Mouse (Mus musculus): ENCODE results near the gene Atp7a. TPM values are rescaled to one million over a fixed set of nuclear protein-coding genes. Genes with fewer than 3 reads are reported as not detected.
"Not testable (repeated sequence)": the region's sequence is repeated elsewhere in the genome, so short reads cannot be mapped to it uniquely, and the experiment has no call there.

Gene Atp7a
- 8.6 and 9.9 TPM in 2 replicates for total RNA-seq (2014; rRNA removed)
- 7.0 and 7.5 TPM in 2 replicates for polyA plus RNA-seq (2015; fragmentation: Nextera tagmentation; extraction: Ambion mirVana)

DNA sequence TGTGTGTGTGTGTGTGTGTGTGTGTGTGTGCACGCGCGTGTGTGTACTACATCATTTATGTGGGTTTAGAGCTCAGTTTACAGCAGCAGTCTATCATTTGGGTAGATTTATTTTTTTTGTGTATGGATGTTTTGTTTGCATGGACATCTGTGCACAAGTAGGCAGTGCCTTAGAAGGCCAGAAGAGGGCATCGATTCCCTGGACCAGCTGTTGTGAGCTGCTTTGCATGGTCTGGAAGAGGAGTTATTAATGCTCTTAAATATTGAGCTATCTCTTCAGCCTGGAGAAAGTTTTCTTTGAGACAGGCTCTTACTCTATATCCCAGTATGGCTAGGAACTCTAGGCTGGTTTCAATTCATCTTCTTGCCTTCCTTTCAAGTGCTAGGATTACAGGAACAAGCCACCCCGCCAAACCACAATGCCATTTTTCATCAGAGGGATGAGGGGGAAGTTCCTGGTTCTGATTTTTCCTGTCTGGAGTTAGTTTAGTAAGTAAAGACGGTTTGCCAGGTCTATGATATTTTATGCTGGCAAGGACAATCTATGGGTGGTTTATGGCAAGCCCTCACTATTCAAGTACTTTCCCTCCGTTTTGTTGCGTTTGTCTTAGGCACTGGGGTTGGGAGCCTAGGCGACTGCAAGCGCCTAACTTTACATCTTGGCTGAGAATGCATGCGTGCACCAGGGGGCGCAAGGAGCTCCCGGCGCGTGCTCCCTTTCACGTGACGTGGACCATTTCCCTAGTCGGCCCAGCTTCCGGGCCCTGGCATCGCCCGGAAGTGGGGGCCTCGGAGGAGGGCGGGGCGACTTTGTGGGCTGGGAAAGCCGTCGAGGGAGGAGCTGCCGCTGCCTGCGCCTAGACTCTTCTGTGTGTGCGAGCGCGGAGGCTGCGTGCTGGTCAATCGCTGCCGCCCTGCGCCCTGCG is at the start of gene Atp7a:
Gene Atp7a, plus strand, starts transcription at position 859 of the 925 bp plus-strand sequence.
- WGBS = 19% methylated on average over 36 of the region's 36 CpGs
- Histone ChIP-seq H3K36me3 (ENCODE audit: insufficient read depth, low read length) (no peaks in the 10 kb centered on the region), H3K27me3 (ENCODE audit: insufficient read depth, low read length) (no peaks in the 10 kb centered on the region), H3K4me3 (ENCODE audit: low read length) (peak within 1 kb of the TSS; percentile 45), H3K4me1 (ENCODE audit: insufficient read depth, low read length) (no peaks in the 10 kb centered on the region), H3K9ac (replicated peaks; ENCODE audit: low read length) (peak within 1 kb of the TSS; percentile 39), H3K27ac (peak within 1 kb of the TSS; percentile 49; the same call in 1 of the 2 replicates), H3K9me3 (ENCODE audit: low read length) (no peaks in the 10 kb centered on the region), H3K4me2 (ENCODE audit: low read depth, low read length) (peak within 1 kb of the TSS; percentile 61)
- ATAC-seq (peak; percentile 98), DNase-seq (ENCODE audit: low spot score) (peak; percentile 94)
- peak; percentile 76 for TF ChIP-seq CTCF (IDR thresholded peaks at IDR 0.05; ENCODE audit: low read depth)

DNA sequence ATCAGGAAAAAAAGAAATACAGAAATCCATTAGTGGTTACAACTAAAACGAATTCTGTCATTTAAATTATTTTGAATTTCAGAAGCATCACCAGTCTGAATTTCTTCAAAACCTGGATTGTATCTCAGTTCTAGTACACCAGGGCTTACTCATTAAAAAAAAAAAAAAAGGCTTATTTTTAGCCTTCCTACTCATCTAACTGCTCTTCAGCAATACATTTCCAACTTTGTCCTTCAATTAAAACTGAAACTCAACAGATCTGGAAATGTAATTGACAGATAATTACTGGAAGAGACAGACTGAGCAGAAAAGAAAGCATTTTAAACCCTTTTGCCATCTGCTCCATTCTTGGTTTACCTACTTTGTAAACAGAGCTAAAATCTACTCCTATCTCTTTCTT is 25.5 kb upstream of the Atp7a start:
- no peak for TF ChIP-seq CTCF (IDR thresholded peaks at IDR 0.05; ENCODE audit: low read depth)
- ATAC-seq = no peak
- WGBS = 66% methylated on average over 1 of the region's 1 CpGs

DNA sequence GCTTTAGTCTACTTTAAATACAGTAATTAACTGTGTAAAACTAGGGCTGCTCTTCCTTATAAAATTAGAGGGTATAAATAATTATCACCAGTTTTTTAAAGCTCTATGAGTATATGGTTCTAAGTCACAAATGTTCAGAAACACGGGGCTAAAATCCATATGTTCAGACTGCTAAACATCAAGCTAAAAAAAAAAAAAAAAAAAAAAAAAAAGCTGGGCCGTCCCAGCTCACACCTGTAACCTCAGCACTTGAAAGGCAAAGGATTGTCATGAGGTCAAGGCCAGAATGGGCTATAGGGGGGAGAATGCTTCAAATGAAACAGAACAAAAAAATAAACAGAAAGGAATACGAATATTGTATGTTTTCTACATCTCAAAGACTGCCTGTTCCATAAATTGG is 16.3 kb upstream of the Atp7a start:
- Histone ChIP-seq H3K27me3 (ENCODE audit: insufficient read depth, low read length) (no peaks in the 10 kb centered on the region), H3K9me3 (ENCODE audit: low read length) (no peaks in the 10 kb centered on the region), H3K4me2 (ENCODE audit: low read depth, low read length) (peak overlapping the region; percentile 59), H3K27ac (no peak overlapping the region), H3K36me3 (ENCODE audit: insufficient read depth, low read length) (no peaks in the 10 kb centered on the region), H3K9ac (replicated peaks; ENCODE audit: low read length) (peak overlapping the region; percentile 38; the same call in 1 of the 2 replicates), H3K4me3 (ENCODE audit: low read length) (peak overlapping the region; percentile 59), H3K4me1 (ENCODE audit: insufficient read depth, low read length) (no peaks in the 10 kb centered on the region)
- 14% methylated on average over 3 of the region's 3 CpGs for WGBS
- DNase-seq (ENCODE audit: low spot score) (no peak), ATAC-seq (no peak)
- TF ChIP-seq CTCF (IDR thresholded peaks at IDR 0.05; ENCODE audit: low read depth) = no peak

More for the DNA sequence above, 25.5 kb upstream of the Atp7a start:
- no peak overlapping the region for H3K4me2 ChIP-seq (ENCODE audit: low read depth, low read length)
- no peak for DNase-seq (ENCODE audit: low spot score)
- H3K27me3 ChIP-seq (ENCODE audit: insufficient read depth, low read length) = no peaks in the 10 kb centered on the region
- H3K9ac ChIP-seq (replicated peaks; ENCODE audit: low read length) = no peak overlapping the region
- no peaks in the 10 kb centered on the region for H3K9me3 ChIP-seq (ENCODE audit: low read length)
- no peak overlapping the region for H3K27ac ChIP-seq
- H3K4me1 ChIP-seq (ENCODE audit: insufficient read depth, low read length) = no peaks in the 10 kb centered on the region
- H3K36me3 ChIP-seq (ENCODE audit: insufficient read depth, low read length) = no peaks in the 10 kb centered on the region
- no peak overlapping the region for H3K4me3 ChIP-seq (ENCODE audit: low read length)

DNA sequence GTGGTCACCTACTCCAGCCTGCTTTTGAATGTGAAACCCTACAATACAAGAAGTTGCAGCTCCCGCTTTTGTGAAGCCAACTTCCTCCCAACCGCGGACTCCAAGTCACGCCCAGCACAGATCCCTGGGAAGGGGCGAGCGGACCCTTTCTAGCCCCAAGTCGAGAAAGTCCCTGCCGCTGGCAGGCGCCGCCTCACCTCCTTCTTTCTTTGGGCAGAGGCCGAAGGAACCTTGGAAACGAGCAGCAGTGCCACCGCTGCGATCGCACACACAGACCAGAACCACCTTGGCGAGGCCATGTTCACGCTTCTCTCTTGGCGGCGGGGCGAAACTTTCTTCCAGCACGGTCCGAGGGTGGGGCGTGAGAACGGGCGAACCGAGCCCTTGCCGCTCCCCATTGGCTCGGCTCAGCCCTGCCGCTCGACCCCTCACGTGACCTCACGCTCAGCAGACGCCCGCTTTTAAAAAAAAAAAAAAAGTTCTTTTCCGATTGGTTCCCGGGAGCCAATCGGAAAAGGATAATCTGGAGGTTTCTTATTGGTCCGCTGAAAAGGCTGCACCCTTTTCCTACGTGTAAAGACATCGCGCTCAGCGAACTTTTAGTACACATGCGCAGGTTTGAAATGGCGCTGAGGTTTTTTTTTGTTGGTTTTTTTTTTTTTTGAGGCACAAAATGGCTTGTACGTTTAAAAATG is 15.5 kb upstream of the Atp7a start, which contains the start of gene Magt1:
Gene Magt1, minus strand, starts transcription at position 442 of the 695 bp plus-strand sequence.
- H3K9me3 ChIP-seq (ENCODE audit: low read length) = no peaks in the 10 kb centered on the region
- H3K27me3 ChIP-seq (ENCODE audit: insufficient read depth, low read length) = no peaks in the 10 kb centered on the region
- peak within 1 kb of the TSS; percentile 59 for H3K4me3 ChIP-seq (ENCODE audit: low read length)
- H3K4me1 ChIP-seq (ENCODE audit: insufficient read depth, low read length) = no peaks in the 10 kb centered on the region
- H3K27ac ChIP-seq = peak within 1 kb of the TSS; percentile 86
- DNase-seq (ENCODE audit: low spot score) (peak; percentile 92), ATAC-seq (peak; percentile 93)
- H3K9ac ChIP-seq (replicated peaks; ENCODE audit: low read length) = peak within 1 kb of the TSS; percentile 38
- WGBS = 18% methylated on average over 45 of the region's 45 CpGs
- no peak for TF ChIP-seq CTCF (IDR thresholded peaks at IDR 0.05; ENCODE audit: low read depth)
- no peaks in the 10 kb centered on the region for H3K36me3 ChIP-seq (ENCODE audit: insufficient read depth, low read length)
- H3K4me2 ChIP-seq (ENCODE audit: low read depth, low read length) = peak within 1 kb of the TSS; percentile 59

DNA sequence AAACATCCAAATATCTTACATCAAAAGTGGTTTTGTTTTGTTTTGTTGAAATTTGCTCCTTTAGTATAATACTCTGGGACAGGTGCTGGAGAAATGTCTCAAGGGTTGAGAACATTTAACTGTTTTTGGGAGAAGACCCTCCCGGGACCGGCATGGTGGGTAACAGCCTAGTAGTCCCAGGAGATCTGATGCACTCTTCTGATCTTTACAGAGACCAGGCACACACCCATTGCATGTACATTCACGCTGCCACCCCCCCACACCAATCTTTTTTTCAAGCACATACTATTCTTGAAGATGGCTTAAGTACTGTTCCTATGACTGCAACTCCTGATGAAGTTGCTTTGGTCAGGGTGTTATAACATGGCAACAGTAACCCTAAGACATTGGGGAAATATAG is 14.5 kb upstream of the Atp7a start:
- no peaks in the 10 kb centered on the region for H3K27me3 ChIP-seq (ENCODE audit: insufficient read depth, low read length)
- peak overlapping the region; percentile 86; the same call in 1 of the 2 replicates for H3K27ac ChIP-seq
- H3K4me2 ChIP-seq (ENCODE audit: low read depth, low read length) = peak overlapping the region; percentile 59
- peak overlapping the region; percentile 28 for H3K4me3 ChIP-seq (ENCODE audit: low read length)
- ATAC-seq (no peak), DNase-seq (ENCODE audit: low spot score) (no peak)
- H3K36me3 ChIP-seq (ENCODE audit: insufficient read depth, low read length) = no peaks in the 10 kb centered on the region
- TF ChIP-seq CTCF (IDR thresholded peaks at IDR 0.05; ENCODE audit: low read depth) = no peak
- no peaks in the 10 kb centered on the region for H3K4me1 ChIP-seq (ENCODE audit: insufficient read depth, low read length)
- peak overlapping the region; percentile 31; the same call in 1 of the 2 replicates for H3K9ac ChIP-seq (replicated peaks; ENCODE audit: low read length)
- WGBS = 61% methylated on average over 3 of the region's 3 CpGs
- no peaks in the 10 kb centered on the region for H3K9me3 ChIP-seq (ENCODE audit: low read length)

DNA sequence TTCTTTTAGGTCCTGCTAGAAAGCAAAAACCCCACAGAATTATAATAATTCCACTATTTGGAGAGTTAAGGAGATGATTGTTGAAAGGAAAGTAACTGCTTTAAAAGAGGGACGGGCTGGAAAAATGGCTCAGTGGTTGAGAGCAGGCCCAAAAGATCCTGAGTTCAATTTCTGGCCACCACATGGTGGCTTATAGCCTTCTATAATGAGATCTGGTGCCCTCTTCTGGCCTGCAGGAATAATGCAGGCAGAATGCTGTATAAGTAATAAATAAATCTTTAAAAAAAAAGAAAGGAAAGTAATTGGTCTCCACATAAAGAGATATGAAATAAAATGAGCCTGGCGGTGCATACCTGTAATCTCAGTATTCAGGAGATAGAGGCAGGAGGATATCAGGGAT is 13.9 kb upstream of the Atp7a start:
- ATAC-seq = no peak
- peak; percentile 69 for TF ChIP-seq CTCF (IDR thresholded peaks at IDR 0.05; ENCODE audit: low read depth)

DNA sequence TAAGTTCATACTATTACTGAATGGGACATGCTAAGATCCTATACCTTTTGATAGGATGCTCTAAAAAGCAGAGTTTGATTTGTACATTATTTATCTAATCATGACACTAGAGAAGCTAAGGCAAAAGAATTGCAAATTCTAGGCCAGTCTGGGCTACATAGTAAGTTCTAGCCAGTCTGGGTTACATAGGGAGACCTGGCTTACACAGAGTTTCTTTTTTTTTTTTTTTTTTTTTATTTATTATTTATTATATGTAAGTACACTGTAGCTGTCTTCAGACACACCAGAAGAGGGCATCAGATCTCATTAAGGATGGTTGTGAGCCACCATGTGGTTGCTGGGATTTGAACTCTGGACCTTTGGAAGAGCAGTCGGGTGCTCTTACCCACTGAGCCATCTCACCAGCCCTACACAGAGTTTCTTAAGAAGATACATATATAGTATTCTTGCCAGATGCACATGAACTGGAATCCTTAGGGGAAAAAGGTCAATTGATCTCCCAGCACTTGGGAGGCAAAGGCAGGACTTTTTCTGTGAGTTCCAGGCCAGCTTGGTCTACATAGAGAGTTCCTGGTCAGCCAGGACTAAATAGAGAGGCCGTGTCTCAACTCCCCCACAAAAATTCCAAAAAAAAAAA is 12.2 kb upstream of the Atp7a start:
- not testable (repeated sequence) for H3K9ac ChIP-seq (replicated peaks; ENCODE audit: low read length); ATAC-seq; H3K27me3 ChIP-seq (ENCODE audit: insufficient read depth, low read length); DNase-seq (ENCODE audit: low spot score); H3K4me3 ChIP-seq (ENCODE audit: low read length); H3K36me3 ChIP-seq (ENCODE audit: insufficient read depth, low read length); H3K9me3 ChIP-seq (ENCODE audit: low read length); H3K4me1 ChIP-seq (ENCODE audit: insufficient read depth, low read length)
- WGBS = 69% methylated on average over 2 of the region's 2 CpGs
- Histone ChIP-seq H3K4me2 (ENCODE audit: low read depth, low read length) (peak overlapping the region; percentile 18; the same call in 1 of the 2 replicates), H3K27ac (0 out of 2 replicates have a peak overlapping the region, but pooled peaks have one; percentile 90)

More for the DNA sequence above, 13.9 kb upstream of the Atp7a start:
- peak; percentile 70 for DNase-seq (ENCODE audit: low spot score)
- no peak overlapping the region for H3K4me3 ChIP-seq (ENCODE audit: low read length)
- no peak overlapping the region for H3K27ac ChIP-seq
- no peak overlapping the region for H3K9ac ChIP-seq (replicated peaks; ENCODE audit: low read length)
- H3K9me3 ChIP-seq (ENCODE audit: low read length) = no peaks in the 10 kb centered on the region
- H3K36me3 ChIP-seq (ENCODE audit: insufficient read depth, low read length) = no peaks in the 10 kb centered on the region
- no peak overlapping the region for H3K4me2 ChIP-seq (ENCODE audit: low read depth, low read length)
- no peaks in the 10 kb centered on the region for H3K27me3 ChIP-seq (ENCODE audit: insufficient read depth, low read length)
- WGBS = 29% methylated on average over 2 of the region's 2 CpGs
- no peaks in the 10 kb centered on the region for H3K4me1 ChIP-seq (ENCODE audit: insufficient read depth, low read length)
